Mouse (Mus musculus): ENCODE measurements around the gene Vmo1.
A peak's percentile ranks its signal among the peaks of the same experiment; 100 is the strongest.

DNA sequence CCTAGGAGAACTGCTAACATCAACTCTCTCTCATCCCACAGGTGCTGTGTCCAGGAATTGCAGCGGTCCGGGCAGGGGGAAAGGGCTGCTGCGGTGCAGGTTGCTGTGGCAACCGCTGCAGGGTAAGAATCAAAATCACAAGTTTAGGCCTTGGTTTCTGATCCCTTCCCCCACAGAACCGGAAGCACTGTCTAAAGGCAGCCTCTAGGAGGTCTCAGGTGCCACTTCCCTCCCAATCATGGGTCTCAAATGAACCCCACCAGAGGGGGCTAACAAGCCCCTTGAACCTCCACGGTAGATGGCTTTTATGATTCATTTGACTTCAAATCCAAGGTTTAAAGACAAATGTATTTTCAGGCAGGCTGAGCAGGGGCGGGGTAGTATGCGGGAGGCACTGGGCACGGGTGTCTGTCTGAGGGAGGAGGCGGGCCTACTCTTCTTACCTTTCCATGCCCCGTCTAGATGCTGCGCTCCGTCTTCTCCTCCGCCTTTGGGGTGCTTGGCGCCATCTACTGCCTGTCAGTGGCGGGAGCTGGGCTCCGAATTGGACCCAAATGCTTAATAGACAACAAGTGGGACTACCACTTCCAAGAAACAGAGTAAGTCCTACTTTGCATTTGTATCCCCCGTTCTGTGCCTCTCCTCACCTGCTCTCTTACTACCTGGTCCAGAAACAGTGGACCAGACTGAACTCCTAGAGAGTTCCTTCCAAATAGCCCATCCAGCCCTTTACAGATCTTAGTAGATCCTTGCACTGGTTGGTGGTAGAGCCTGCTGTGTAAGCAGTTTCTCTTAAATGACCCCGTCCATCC, 4.5 kb downstream of the Vmo1 start:
- TF ChIP-seq CTCF (IDR thresholded peaks at IDR 0.05; ENCODE audit: control insufficient read depth, insufficient read depth, low read length) (peak; percentile 71), POLR2A (IDR thresholded peaks at IDR 0.05; ENCODE audit: borderline replicate concordance, control insufficient read depth, low read depth, low read length) (no peak)
